Mouse (Mus musculus): ENCODE measurements at regions not wholly inside any gene's neighbourhood (a gene's known extent, or its start where the extent isn't known, plus 50 kb on each side); places are given as distances from the start of the nearest gene placed in this dataset.

DNA sequence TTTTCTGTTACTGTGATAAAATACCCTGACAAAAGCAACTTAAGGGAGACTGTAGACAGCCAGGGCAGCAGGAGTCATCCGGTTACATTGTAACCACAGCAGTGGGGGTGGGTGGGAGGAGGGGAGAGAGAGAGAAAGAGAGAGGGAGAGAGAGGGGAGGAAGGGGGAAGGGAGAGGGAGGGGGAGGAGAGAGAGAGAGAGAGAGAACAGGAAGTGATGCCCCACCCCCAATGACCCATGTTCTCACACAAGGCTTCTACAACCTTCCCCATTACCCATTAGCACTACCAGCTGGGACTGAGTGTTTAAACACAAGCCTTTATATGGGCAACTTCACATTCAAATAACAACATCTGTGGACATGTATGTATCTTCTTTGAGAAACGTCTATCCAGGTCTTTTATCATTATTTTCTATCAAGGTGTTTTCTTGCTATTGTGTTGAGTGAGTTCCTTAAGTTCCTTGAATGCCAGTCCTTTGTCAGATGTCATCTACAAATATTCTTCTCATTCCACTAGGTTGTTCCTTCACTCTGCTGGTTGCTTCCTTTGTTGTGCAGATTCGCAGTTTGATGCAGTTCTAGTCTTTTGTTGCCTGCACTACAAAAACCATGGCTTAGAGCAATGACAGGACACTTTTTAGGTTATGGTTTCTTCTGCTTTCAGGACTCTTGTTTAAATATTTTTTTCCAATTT lies 274.7 kb upstream of the Ddx18 start:
- Histone ChIP-seq H3K4me1 (replicated peaks; ENCODE audit: control insufficient read depth in 2 of 2, insufficient read depth in 2 of 2, low read length in 1 of 2) (no peaks in the 10 kb centered on the region), H3K36me3 (replicated peaks; ENCODE audit: control insufficient read depth, insufficient read depth, low read depth) (no peaks in the 10 kb centered on the region), H3K4me2 (ENCODE audit: low read depth) (no peak overlapping the region), H3K9ac (replicated peaks) (no peak overlapping the region), H3K9me3 (ENCODE audit: control insufficient read depth, low read length) (no peaks in the 10 kb centered on the region), H3K27ac (no peak overlapping the region), H3K27me3 (ENCODE audit: control insufficient read depth, insufficient read depth, low read length) (no peaks in the 10 kb centered on the region), H3K4me3 (ENCODE audit: insufficient read depth in 1 of 2, low read depth in 2 of 2, low read length in 2 of 2) (no peak overlapping the region)
- TF ChIP-seq CTCF (IDR thresholded peaks at IDR 0.05; ENCODE audit: low read depth) (no peak), EP300 (IDR thresholded peaks at IDR 0.05; ENCODE audit: low read depth) (no peak)
- WGBS (ENCODE audit: insufficient replicate concordance), result 47% methylated on average over 3 of the region's 3 CpGs
- ATAC-seq (ENCODE audit: insufficient read depth) (no peak), DNase-seq (ENCODE audit: low read depth in 3 of 3, low spot score in 3 of 3) (no peak)

DNA sequence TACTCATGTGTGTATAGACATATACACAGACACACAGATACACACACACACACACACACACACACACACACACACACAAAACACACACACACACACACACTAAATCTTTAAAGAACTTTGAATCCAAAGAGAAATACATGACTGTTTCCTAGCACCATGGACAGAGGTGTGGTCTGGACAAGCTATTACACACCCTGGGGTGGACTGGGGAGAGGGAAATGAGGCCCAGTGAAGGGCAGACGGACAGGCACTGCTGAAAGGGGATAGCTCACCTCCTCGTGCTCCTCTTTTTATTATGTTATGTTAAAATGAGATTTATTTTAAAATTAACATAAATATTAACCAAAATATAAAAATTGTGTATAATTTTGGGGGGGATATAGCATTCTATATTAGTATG lies 265.8 kb upstream of the Ddx18 start:
- no peak overlapping the region for H3K4me3 ChIP-seq (ENCODE audit: insufficient read depth in 1 of 2, low read depth in 2 of 2, low read length in 2 of 2)

GRCm38 (mm10) chr1:121830242-121830641 lies 262.5 kb upstream of the Ddx18 start:
- DNase-seq (ENCODE audit: low read depth in 3 of 3, low spot score in 3 of 3) (no peak), ATAC-seq (ENCODE audit: insufficient read depth) (no peak)
- Histone ChIP-seq H3K27ac (no peak overlapping the region), H3K9me3 (ENCODE audit: control insufficient read depth, low read length) (no peaks in the 10 kb centered on the region), H3K4me1 (replicated peaks; ENCODE audit: control insufficient read depth in 2 of 2, insufficient read depth in 2 of 2, low read length in 1 of 2) (no peaks in the 10 kb centered on the region), H3K4me2 (ENCODE audit: low read depth) (no peak overlapping the region), H3K9ac (replicated peaks) (no peak overlapping the region), H3K36me3 (replicated peaks; ENCODE audit: control insufficient read depth, insufficient read depth, low read depth) (no peaks in the 10 kb centered on the region), H3K4me3 (ENCODE audit: insufficient read depth in 1 of 2, low read depth in 2 of 2, low read length in 2 of 2) (no peak overlapping the region), H3K27me3 (ENCODE audit: control insufficient read depth, insufficient read depth, low read length) (no peaks in the 10 kb centered on the region)
- TF ChIP-seq EP300 (IDR thresholded peaks at IDR 0.05; ENCODE audit: low read depth) (no peak), CTCF (IDR thresholded peaks at IDR 0.05; ENCODE audit: low read depth) (no peak)
- 46% methylated on average over 2 of the region's 2 CpGs for WGBS (ENCODE audit: insufficient replicate concordance)

More for the DNA sequence above, 265.8 kb upstream of the Ddx18 start:
- Histone ChIP-seq H3K36me3 (replicated peaks; ENCODE audit: control insufficient read depth, insufficient read depth, low read depth) (no peaks in the 10 kb centered on the region), H3K9me3 (ENCODE audit: control insufficient read depth, low read length) (no peaks in the 10 kb centered on the region), H3K27ac (no peak overlapping the region), H3K27me3 (ENCODE audit: control insufficient read depth, insufficient read depth, low read length) (no peaks in the 10 kb centered on the region), H3K4me2 (ENCODE audit: low read depth) (no peak overlapping the region), H3K9ac (replicated peaks) (no peak overlapping the region), H3K4me1 (replicated peaks; ENCODE audit: control insufficient read depth in 2 of 2, insufficient read depth in 2 of 2, low read length in 1 of 2) (no peaks in the 10 kb centered on the region)
- TF ChIP-seq EP300 (IDR thresholded peaks at IDR 0.05; ENCODE audit: low read depth), result no peak
- no peak for TF ChIP-seq CTCF (IDR thresholded peaks at IDR 0.05; ENCODE audit: low read depth)
- ATAC-seq (ENCODE audit: insufficient read depth) (no peak), DNase-seq (ENCODE audit: low read depth in 3 of 3, low spot score in 3 of 3) (no peak)
- 32% methylated on average over 2 of the region's 2 CpGs for WGBS (ENCODE audit: insufficient replicate concordance)

DNA sequence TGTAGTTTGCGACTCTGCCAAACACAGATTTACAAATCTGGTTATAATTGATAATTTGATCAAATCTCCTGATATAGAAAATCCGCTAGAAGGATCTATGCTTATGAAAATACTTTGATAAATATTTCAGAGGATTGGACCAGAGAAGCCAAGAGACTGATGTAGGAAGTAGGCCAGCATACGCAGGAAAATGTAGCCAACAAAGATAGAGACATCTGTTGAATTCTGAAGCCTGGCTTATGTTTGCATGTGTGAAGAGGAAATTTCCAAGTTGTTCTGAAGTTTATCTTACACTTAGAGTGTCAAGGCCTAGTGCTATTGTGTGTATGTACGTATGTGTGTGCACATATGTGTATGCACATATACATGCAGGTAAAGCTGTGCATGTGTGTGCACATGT lies 255.2 kb upstream of the Ddx18 start:
- no peak for DNase-seq (ENCODE audit: low read depth in 3 of 3, low spot score in 3 of 3)
- H3K4me2 ChIP-seq (ENCODE audit: low read depth), result no peak overlapping the region
- ATAC-seq (ENCODE audit: insufficient read depth), result no peak
- TF ChIP-seq EP300 (IDR thresholded peaks at IDR 0.05; ENCODE audit: low read depth) (no peak), CTCF (IDR thresholded peaks at IDR 0.05; ENCODE audit: low read depth) (no peak)
- no peak overlapping the region for H3K27ac ChIP-seq
- WGBS (ENCODE audit: insufficient replicate concordance), result 44% methylated on average over 4 of the region's 4 CpGs
- H3K9me3 ChIP-seq (ENCODE audit: control insufficient read depth, low read length), result no peaks in the 10 kb centered on the region
- H3K27me3 ChIP-seq (ENCODE audit: control insufficient read depth, insufficient read depth, low read length), result no peaks in the 10 kb centered on the region
- no peaks in the 10 kb centered on the region for H3K4me1 ChIP-seq (replicated peaks; ENCODE audit: control insufficient read depth in 2 of 2, insufficient read depth in 2 of 2, low read length in 1 of 2)
- no peak overlapping the region for H3K9ac ChIP-seq (replicated peaks)
- no peak overlapping the region for H3K4me3 ChIP-seq (ENCODE audit: insufficient read depth in 1 of 2, low read depth in 2 of 2, low read length in 2 of 2)
- no peaks in the 10 kb centered on the region for H3K36me3 ChIP-seq (replicated peaks; ENCODE audit: control insufficient read depth, insufficient read depth, low read depth)

- TF ChIP-seq EP300 (IDR thresholded peaks at IDR 0.05; ENCODE audit: low read depth), result no peak
- TF ChIP-seq CTCF (IDR thresholded peaks at IDR 0.05; ENCODE audit: low read depth), result peak; percentile 17; the same call in 1 of the 2 replicates
- Histone ChIP-seq H3K27me3 (ENCODE audit: control insufficient read depth, insufficient read depth, low read length) (no peaks in the 10 kb centered on the region), H3K9ac (replicated peaks) (no peak overlapping the region), H3K36me3 (replicated peaks; ENCODE audit: control insufficient read depth, insufficient read depth, low read depth) (no peaks in the 10 kb centered on the region), H3K9me3 (ENCODE audit: control insufficient read depth, low read length) (no peaks in the 10 kb centered on the region), H3K27ac (no peak overlapping the region), H3K4me2 (ENCODE audit: low read depth) (no peak overlapping the region), H3K4me3 (ENCODE audit: insufficient read depth in 1 of 2, low read depth in 2 of 2, low read length in 2 of 2) (no peak overlapping the region), H3K4me1 (replicated peaks; ENCODE audit: control insufficient read depth in 2 of 2, insufficient read depth in 2 of 2, low read length in 1 of 2) (no peaks in the 10 kb centered on the region)
- ATAC-seq (ENCODE audit: insufficient read depth), result no peak
- 39% methylated on average over 2 of the region's 2 CpGs for WGBS (ENCODE audit: insufficient replicate concordance)
- no peak for DNase-seq (ENCODE audit: low read depth in 3 of 3, low spot score in 3 of 3)
These were observed 235.5 kb upstream of the Ddx18 start for GRCm38 (mm10) chr1:121803338-121803737.
